Mouse (Mus musculus): Measurements from ENCODE around the gene Dnm3. TPM values are rescaled to one million over a fixed set of nuclear protein-coding genes. Genes with fewer than 3 reads are reported as not detected.

Gene Dnm3
- polyA plus RNA-seq, 2 experiments: 14.7 to 21.9 TPM

DNA sequence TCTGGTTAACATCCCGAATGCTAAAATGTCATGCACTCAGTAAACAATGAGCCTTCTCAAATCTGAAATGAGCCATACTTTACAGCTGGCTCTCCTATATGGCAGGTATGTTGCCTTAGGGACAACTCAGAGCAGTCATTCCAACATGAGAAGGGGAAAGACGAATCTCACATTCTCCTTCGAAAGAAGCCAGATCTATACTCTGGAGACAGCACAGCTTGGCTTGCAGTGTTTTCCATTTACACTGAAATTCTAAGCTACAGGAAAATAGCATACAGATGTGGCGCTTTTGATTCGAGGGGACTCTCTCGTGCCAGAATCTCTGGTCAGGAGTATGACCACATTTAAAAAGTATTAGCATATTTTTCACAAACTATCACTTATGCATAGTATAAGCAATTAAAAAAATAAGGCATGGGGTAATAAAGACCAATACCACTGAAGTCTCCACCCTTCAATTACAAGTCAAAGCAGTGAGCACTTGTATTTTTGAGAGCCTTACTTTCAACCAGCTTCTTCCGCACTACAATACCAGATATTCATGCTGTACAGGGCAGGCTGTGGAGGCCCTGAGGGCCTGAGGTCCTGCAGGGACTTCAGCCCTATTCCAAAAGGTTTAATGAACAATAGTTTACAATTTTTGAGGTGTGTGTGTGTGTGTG is 404.8 kb downstream of the Dnm3 start:
- Histone ChIP-seq H3K9ac (ENCODE audit: low read depth, low read length, severe bottlenecking) (no peak overlapping the region), H3K27ac (replicated peaks; ENCODE audit: low read depth, low read length) (peak overlapping the region; percentile 89), H3K9me3 (ENCODE audit: control insufficient read depth, low read length) (no peaks in the 10 kb centered on the region), H3K4me2 (replicated peaks; ENCODE audit: low read depth, low read length, severe bottlenecking) (no peak overlapping the region), H3K4me1 (ENCODE audit: control insufficient read depth, insufficient read depth, low read length) (peaks cover 56% of the 10 kb centered on the region), H3K27me3 (ENCODE audit: control insufficient read depth, insufficient read depth, low read length) (no peaks in the 10 kb centered on the region), H3K4me3 (replicated peaks; ENCODE audit: low read length) (no peak overlapping the region), H3K36me3 (ENCODE audit: control insufficient read depth, insufficient read depth, low read length) (no peaks in the 10 kb centered on the region)
- 18% methylated on average over 7 of the region's 7 CpGs for WGBS
- TF ChIP-seq POLR2A (IDR thresholded peaks at IDR 0.05; ENCODE audit: borderline replicate concordance, extremely low read depth, insufficient read depth, insufficient read length): no peak
- ATAC-seq (ENCODE audit: low FRiP score, low read depth) (peak; percentile 39), DNase-seq (ENCODE audit: low spot score) (peak; percentile 85)

GRCm38 (mm10) chr1:162053608-162054007 is 424.2 kb downstream of the Dnm3 start:
- no peak overlapping the region for H3K4me2 ChIP-seq (replicated peaks; ENCODE audit: low read depth, low read length, severe bottlenecking)
- peak overlapping the region; percentile 41; the same call in 1 of the 2 replicates for H3K9ac ChIP-seq (ENCODE audit: low read depth, low read length, severe bottlenecking)
- ATAC-seq (ENCODE audit: low FRiP score, low read depth) (no peak), DNase-seq (ENCODE audit: low spot score) (no peak)
- TF ChIP-seq POLR2A (IDR thresholded peaks at IDR 0.05; ENCODE audit: borderline replicate concordance, extremely low read depth, insufficient read depth, insufficient read length): no peak
- H3K4me3 ChIP-seq (replicated peaks; ENCODE audit: low read length): no peak overlapping the region
- H3K36me3 ChIP-seq (ENCODE audit: control insufficient read depth, insufficient read depth, low read length): no peaks in the 10 kb centered on the region
- H3K4me1 ChIP-seq (ENCODE audit: control insufficient read depth, insufficient read depth, low read length): peaks cover 25% of the 10 kb centered on the region
- H3K27ac ChIP-seq (replicated peaks; ENCODE audit: low read depth, low read length): peak overlapping the region; percentile 88
- WGBS: 9% methylated on average over 6 of the region's 6 CpGs
- H3K27me3 ChIP-seq (ENCODE audit: control insufficient read depth, insufficient read depth, low read length): no peaks in the 10 kb centered on the region
- no peaks in the 10 kb centered on the region for H3K9me3 ChIP-seq (ENCODE audit: control insufficient read depth, low read length)

GRCm38 (mm10) chr1:162053186-162053585 is 424.6 kb downstream of the Dnm3 start:
- Histone ChIP-seq H3K9me3 (ENCODE audit: control insufficient read depth, low read length) (no peaks in the 10 kb centered on the region), H3K4me1 (ENCODE audit: control insufficient read depth, insufficient read depth, low read length) (peaks cover 25% of the 10 kb centered on the region), H3K27ac (replicated peaks; ENCODE audit: low read depth, low read length) (peak overlapping the region; percentile 88), H3K36me3 (ENCODE audit: control insufficient read depth, insufficient read depth, low read length) (no peaks in the 10 kb centered on the region), H3K4me2 (replicated peaks; ENCODE audit: low read depth, low read length, severe bottlenecking) (no peak overlapping the region), H3K4me3 (replicated peaks; ENCODE audit: low read length) (no peak overlapping the region), H3K9ac (ENCODE audit: low read depth, low read length, severe bottlenecking) (no peak overlapping the region), H3K27me3 (ENCODE audit: control insufficient read depth, insufficient read depth, low read length) (no peaks in the 10 kb centered on the region)
- no peak for DNase-seq (ENCODE audit: low spot score)
- TF ChIP-seq POLR2A (IDR thresholded peaks at IDR 0.05; ENCODE audit: borderline replicate concordance, extremely low read depth, insufficient read depth, insufficient read length): no peak
- ATAC-seq (ENCODE audit: low FRiP score, low read depth): peak; percentile 49; the same call in 1 of the 2 replicates
- WGBS: 15% methylated on average over 7 of the region's 7 CpGs

DNA sequence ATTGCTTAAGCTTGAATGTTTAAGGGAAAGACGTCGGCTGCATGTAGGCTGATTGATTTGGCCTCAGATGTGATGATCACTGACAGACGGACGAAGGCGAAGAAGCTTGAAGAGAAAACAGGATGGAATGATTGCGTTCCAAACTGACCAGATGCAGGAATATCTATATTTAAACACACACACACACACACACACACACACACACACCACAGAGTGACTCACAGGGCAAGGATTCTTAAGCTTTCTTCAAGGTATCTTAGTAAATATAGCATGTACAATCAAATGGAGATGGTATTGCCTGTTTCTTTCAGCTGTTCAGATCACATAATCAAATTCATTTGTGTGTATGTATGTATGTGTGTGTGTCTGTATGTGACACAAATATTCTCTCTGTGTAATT is 425.1 kb downstream of the Dnm3 start:
- no peak for ATAC-seq (ENCODE audit: low FRiP score, low read depth)

DNA sequence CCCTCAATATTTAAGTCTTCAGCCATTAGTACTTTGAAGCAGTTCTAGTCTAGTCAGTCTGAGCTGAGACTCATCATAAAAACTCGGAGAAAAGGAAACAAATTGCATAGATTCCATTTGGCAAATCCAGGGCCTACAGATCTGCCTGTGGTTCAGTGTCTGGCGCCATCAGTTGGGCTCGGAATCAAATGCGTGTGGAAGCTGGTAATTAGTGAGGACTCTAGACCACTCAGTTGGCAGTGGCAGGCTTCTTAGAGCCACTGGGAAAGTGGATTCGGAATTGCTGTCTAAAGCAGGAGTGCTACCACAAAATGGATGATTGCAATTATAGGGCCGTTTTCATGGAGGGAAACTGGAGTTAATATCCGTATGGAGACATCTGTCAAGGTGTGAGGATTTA is 425.7 kb downstream of the Dnm3 start:
- DNase-seq (ENCODE audit: low spot score): peak; percentile 53
- TF ChIP-seq POLR2A (IDR thresholded peaks at IDR 0.05; ENCODE audit: borderline replicate concordance, extremely low read depth, insufficient read depth, insufficient read length): no peak
- peak overlapping the region; percentile 88 for H3K27ac ChIP-seq (replicated peaks; ENCODE audit: low read depth, low read length)
- no peak overlapping the region for H3K4me2 ChIP-seq (replicated peaks; ENCODE audit: low read depth, low read length, severe bottlenecking)
- whole genome bisulfite sequencing: 29% methylated on average over 7 of the region's 7 CpGs
- H3K4me3 ChIP-seq (replicated peaks; ENCODE audit: low read length): no peak overlapping the region
- no peaks in the 10 kb centered on the region for H3K27me3 ChIP-seq (ENCODE audit: control insufficient read depth, insufficient read depth, low read length)
- H3K4me1 ChIP-seq (ENCODE audit: control insufficient read depth, insufficient read depth, low read length): peaks cover 29% of the 10 kb centered on the region
- no peak overlapping the region for H3K9ac ChIP-seq (ENCODE audit: low read depth, low read length, severe bottlenecking)
- no peaks in the 10 kb centered on the region for H3K36me3 ChIP-seq (ENCODE audit: control insufficient read depth, insufficient read depth, low read length)
- no peaks in the 10 kb centered on the region for H3K9me3 ChIP-seq (ENCODE audit: control insufficient read depth, low read length)
- ATAC-seq (ENCODE audit: low FRiP score, low read depth): peak; percentile 49

More for the DNA sequence above, 425.1 kb downstream of the Dnm3 start:
- Histone ChIP-seq H3K27ac (replicated peaks; ENCODE audit: low read depth, low read length) (peak overlapping the region; percentile 88), H3K9ac (ENCODE audit: low read depth, low read length, severe bottlenecking) (no peak overlapping the region), H3K27me3 (ENCODE audit: control insufficient read depth, insufficient read depth, low read length) (no peaks in the 10 kb centered on the region), H3K4me2 (replicated peaks; ENCODE audit: low read depth, low read length, severe bottlenecking) (no peak overlapping the region), H3K4me3 (replicated peaks; ENCODE audit: low read length) (no peak overlapping the region), H3K4me1 (ENCODE audit: control insufficient read depth, insufficient read depth, low read length) (peaks cover 26% of the 10 kb centered on the region), H3K36me3 (ENCODE audit: control insufficient read depth, insufficient read depth, low read length) (no peaks in the 10 kb centered on the region), H3K9me3 (ENCODE audit: control insufficient read depth, low read length) (no peaks in the 10 kb centered on the region)
- 55% methylated on average over 6 of the region's 6 CpGs for WGBS
- DNase-seq (ENCODE audit: low spot score): no peak
- no peak for TF ChIP-seq POLR2A (IDR thresholded peaks at IDR 0.05; ENCODE audit: borderline replicate concordance, extremely low read depth, insufficient read depth, insufficient read length)

Measured in limb, embryonic 14.5 days (tissue).